Mouse (Mus musculus): ENCODE data around the gene Spata32.
A peak's percentile ranks its signal among the peaks of the same experiment; 100 is the strongest.

GRCm38 (mm10) chr11:103184891-103185290, 33.3 kb downstream of the Spata32 start:
- TF ChIP-seq POLR2A (IDR thresholded peaks at IDR 0.05; ENCODE audit: extremely low read depth, insufficient read depth, low read length), result no peak
- peak; percentile 26; the same call in 1 of the 2 replicates for TF ChIP-seq CTCF (IDR thresholded peaks at IDR 0.05; ENCODE audit: low read depth, low read length)

Measured in liver, adult 2 months (tissue).